Mouse (Mus musculus): ENCODE measurements at regions not wholly inside any gene's neighbourhood (a gene's known extent, or its start where the extent isn't known, plus 50 kb on each side); places are given as distances from the start of the nearest gene placed in this dataset.

GRCm38 (mm10) chr2:48473102-48473501 lies 340.8 kb upstream of the Acvr2a start:
- TF ChIP-seq GATA4 (IDR thresholded peaks at IDR 0.05; ENCODE audit: insufficient replicate concordance, low read length): no peak

- TF ChIP-seq GATA4 (IDR thresholded peaks at IDR 0.05; ENCODE audit: insufficient replicate concordance, low read length): no peak
These were observed 339.3 kb upstream of the Acvr2a start for GRCm38 (mm10) chr2:48474642-48475041.

- TF ChIP-seq GATA4 (IDR thresholded peaks at IDR 0.05; ENCODE audit: insufficient replicate concordance, low read length): no peak
These were observed 337.1 kb upstream of the Acvr2a start for GRCm38 (mm10) chr2:48476777-48477176.

- TF ChIP-seq GATA4 (IDR thresholded peaks at IDR 0.05; ENCODE audit: insufficient replicate concordance, low read length): no peak
These were observed 336.6 kb upstream of the Acvr2a start for GRCm38 (mm10) chr2:48477336-48477735.

- TF ChIP-seq GATA4 (IDR thresholded peaks at IDR 0.05; ENCODE audit: insufficient replicate concordance, low read length): no peak
These were observed 334.3 kb upstream of the Acvr2a start for GRCm38 (mm10) chr2:48479601-48480000.

GRCm38 (mm10) chr2:48480428-48481191 lies 333.3 kb upstream of the Acvr2a start:
- TF ChIP-seq GATA4 (IDR thresholded peaks at IDR 0.05; ENCODE audit: insufficient replicate concordance, low read length): no peak

- TF ChIP-seq GATA4 (IDR thresholded peaks at IDR 0.05; ENCODE audit: insufficient replicate concordance, low read length): no peak
These were observed 332.6 kb upstream of the Acvr2a start for GRCm38 (mm10) chr2:48481209-48481742.

GRCm38 (mm10) chr2:48493574-48493973 lies 320.3 kb upstream of the Acvr2a start:
- no peak for TF ChIP-seq GATA4 (IDR thresholded peaks at IDR 0.05; ENCODE audit: insufficient replicate concordance, low read length)

GRCm38 (mm10) chr2:48494065-48494464 lies 319.8 kb upstream of the Acvr2a start:
- TF ChIP-seq GATA4 (IDR thresholded peaks at IDR 0.05; ENCODE audit: insufficient replicate concordance, low read length): no peak

GRCm38 (mm10) chr2:48494632-48495031 lies 319.3 kb upstream of the Acvr2a start:
- no peak for TF ChIP-seq GATA4 (IDR thresholded peaks at IDR 0.05; ENCODE audit: insufficient replicate concordance, low read length)

- TF ChIP-seq GATA4 (IDR thresholded peaks at IDR 0.05; ENCODE audit: insufficient replicate concordance, low read length): no peak
These were observed 315.7 kb upstream of the Acvr2a start for GRCm38 (mm10) chr2:48498047-48498723.

- TF ChIP-seq GATA4 (IDR thresholded peaks at IDR 0.05; ENCODE audit: insufficient replicate concordance, low read length): no peak
These were observed 314.5 kb upstream of the Acvr2a start for GRCm38 (mm10) chr2:48499396-48499795.

GRCm38 (mm10) chr2:48501387-48501786 lies 312.5 kb upstream of the Acvr2a start:
- no peak for TF ChIP-seq GATA4 (IDR thresholded peaks at IDR 0.05; ENCODE audit: insufficient replicate concordance, low read length)

GRCm38 (mm10) chr2:48513848-48514247 lies 300.1 kb upstream of the Acvr2a start:
- no peak for TF ChIP-seq GATA4 (IDR thresholded peaks at IDR 0.05; ENCODE audit: insufficient replicate concordance, low read length)

GRCm38 (mm10) chr2:48519838-48520404 lies 294.0 kb upstream of the Acvr2a start:
- no peak for TF ChIP-seq GATA4 (IDR thresholded peaks at IDR 0.05; ENCODE audit: insufficient replicate concordance, low read length)

GRCm38 (mm10) chr2:48520535-48520971 lies 293.4 kb upstream of the Acvr2a start:
- no peak for TF ChIP-seq GATA4 (IDR thresholded peaks at IDR 0.05; ENCODE audit: insufficient replicate concordance, low read length)

All from liver, adult (tissue).